Mouse (Mus musculus): Measurements from ENCODE around the gene Ajm1. TPM values are rescaled to one million over a fixed set of nuclear protein-coding genes. Genes with fewer than 3 reads are reported as not detected.

Ajm1 gene
- polyA plus RNA-seq, 1 experiment: 0.11 TPM

DNA sequence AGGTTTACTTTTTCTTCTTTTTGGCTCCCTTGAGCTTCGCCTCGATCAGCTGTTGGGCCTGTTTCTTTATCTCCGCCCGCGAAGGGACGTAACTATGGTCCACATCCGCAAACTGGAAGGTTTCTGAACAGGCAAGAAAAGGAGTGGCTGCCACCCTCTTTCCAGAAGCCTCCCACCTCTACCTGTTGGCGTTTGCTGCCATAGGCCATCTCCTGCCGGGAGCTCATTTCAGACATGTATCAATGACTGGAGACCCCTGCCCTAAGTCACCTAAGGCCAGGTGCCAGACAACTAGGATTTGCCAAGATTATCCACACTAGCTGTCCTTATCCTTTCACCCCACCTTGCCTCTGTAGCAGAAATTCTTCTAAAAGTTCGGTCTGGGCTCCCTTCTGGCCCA, 27.1 kb upstream of the Ajm1 start:
- TF ChIP-seq POLR2A (IDR thresholded peaks at IDR 0.05; ENCODE audit: borderline replicate concordance, low read depth, low read length) (no peak), CTCF (IDR thresholded peaks at IDR 0.05; ENCODE audit: low read depth, low read length) (no peak)
- peak overlapping the region; percentile 90; the same call in 1 of the 2 replicates for H3K4me3 ChIP-seq (ENCODE audit: insufficient read depth, low read length)
- no peak overlapping the region for H3K27ac ChIP-seq (ENCODE audit: insufficient read depth, low read depth, low read length)
- H3K4me1 ChIP-seq (ENCODE audit: control insufficient read depth, insufficient read depth, low read length): peaks cover 14% of the 10 kb centered on the region

DNA sequence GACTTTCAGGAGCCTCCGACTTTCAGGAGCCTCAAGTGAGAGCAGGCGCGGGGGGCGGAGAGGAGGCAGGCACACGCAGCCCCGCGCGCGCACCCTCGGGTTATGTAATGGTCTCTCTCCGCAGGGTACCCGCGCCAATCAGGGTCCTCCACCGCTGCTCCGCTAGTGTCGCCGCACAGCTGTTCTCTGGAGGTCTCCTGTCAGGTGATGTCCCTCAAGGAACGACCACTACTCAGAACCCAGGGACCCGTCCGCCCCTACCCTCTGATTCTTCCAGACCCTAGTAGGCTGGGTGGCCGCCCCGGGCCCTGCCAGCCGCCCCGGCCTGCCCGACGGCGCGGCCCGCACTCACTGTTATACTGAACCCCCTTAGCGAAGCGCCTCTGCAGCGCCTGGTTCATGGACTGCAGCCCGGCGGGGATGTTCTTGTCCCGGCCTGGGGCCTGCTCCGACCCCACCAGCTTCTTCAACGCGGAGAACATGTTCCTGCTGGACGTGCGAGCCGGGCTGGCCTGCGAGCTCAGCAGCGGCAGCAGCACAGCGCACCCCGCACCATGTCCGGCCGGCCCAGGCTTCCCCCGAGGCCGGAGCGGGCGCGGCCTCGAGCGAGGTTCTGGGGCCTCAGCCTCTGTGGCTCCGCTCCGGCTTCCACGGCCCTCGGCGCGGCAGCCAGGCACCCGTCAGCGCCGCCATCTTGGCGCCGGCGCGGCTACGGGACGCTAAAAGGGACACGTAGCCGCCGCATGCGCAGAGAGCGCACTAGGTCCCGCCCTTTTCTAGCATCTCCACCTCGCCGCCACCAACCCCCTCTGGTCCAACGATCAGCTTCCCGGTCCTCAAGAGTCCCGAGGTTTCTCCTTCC, 26.4 kb upstream of the Ajm1 start, which contains the start of gene Rabl6:
Gene Rabl6 (minus strand): TSS at position 761 of the 862 bp plus-strand sequence.
- peaks cover 14% of the 10 kb centered on the region for H3K4me1 ChIP-seq (ENCODE audit: control insufficient read depth, insufficient read depth, low read length)
- peak within 1 kb of the TSS; percentile 90 for H3K4me3 ChIP-seq (ENCODE audit: insufficient read depth, low read length)
- no peak for TF ChIP-seq POLR2A (IDR thresholded peaks at IDR 0.05; ENCODE audit: borderline replicate concordance, low read depth, low read length)
- no peak for TF ChIP-seq CTCF (IDR thresholded peaks at IDR 0.05; ENCODE audit: low read depth, low read length)
- peak within 1 kb of the TSS; percentile 53 for H3K27ac ChIP-seq (ENCODE audit: insufficient read depth, low read depth, low read length)

DNA sequence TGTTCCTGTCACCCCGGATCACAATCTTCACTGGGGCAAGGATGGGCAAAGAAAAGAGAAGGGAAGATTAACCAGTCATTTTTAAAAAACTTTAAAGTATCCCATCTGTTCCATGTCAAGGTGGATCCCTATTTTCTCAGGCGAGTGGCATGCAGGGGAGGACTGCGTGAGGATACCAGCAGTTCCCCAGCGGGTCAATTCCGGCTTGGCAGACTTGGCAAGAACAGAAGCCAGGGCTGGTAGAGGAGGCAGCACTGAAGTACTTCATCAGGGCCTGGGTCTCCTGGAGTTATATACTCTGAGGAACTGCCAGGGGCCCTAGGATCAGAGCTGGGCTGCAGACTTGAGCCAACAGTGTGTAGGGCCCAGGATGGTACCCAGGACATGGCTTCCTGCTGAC, 21.0 kb upstream of the Ajm1 start:
- Histone ChIP-seq H3K4me1 (ENCODE audit: control insufficient read depth, insufficient read depth, low read length) (peaks cover 9% of the 10 kb centered on the region), H3K4me3 (ENCODE audit: insufficient read depth, low read length) (no peak overlapping the region), H3K27ac (ENCODE audit: insufficient read depth, low read depth, low read length) (no peak overlapping the region)
- no peak for TF ChIP-seq POLR2A (IDR thresholded peaks at IDR 0.05; ENCODE audit: borderline replicate concordance, low read depth, low read length)
- no peak for TF ChIP-seq CTCF (IDR thresholded peaks at IDR 0.05; ENCODE audit: low read depth, low read length)

DNA sequence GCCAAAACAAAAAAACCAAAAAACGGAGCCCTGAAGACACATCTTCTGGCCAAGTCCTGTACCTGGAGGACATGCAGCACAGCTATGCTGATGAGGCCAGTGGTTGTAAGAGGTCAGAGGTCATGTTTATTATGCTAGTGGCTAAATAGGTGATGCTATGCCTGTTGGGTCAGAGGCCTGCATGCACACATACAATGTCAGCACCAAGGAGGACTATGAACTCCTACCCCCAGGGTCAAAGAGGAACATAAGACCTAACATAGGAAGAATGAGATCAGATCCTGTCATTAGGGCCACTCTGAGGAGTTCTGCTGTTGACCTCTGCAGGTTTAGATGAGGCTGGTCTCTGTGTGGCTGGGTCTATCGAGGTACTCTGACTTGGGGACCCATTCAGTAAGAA, 18.5 kb upstream of the Ajm1 start:
- TF ChIP-seq POLR2A (IDR thresholded peaks at IDR 0.05; ENCODE audit: borderline replicate concordance, low read depth, low read length) (no peak), CTCF (IDR thresholded peaks at IDR 0.05; ENCODE audit: low read depth, low read length) (no peak)
- Histone ChIP-seq H3K4me1 (ENCODE audit: control insufficient read depth, insufficient read depth, low read length) (no peaks in the 10 kb centered on the region), H3K27ac (ENCODE audit: insufficient read depth, low read depth, low read length) (no peak overlapping the region), H3K4me3 (ENCODE audit: insufficient read depth, low read length) (no peak overlapping the region)

DNA sequence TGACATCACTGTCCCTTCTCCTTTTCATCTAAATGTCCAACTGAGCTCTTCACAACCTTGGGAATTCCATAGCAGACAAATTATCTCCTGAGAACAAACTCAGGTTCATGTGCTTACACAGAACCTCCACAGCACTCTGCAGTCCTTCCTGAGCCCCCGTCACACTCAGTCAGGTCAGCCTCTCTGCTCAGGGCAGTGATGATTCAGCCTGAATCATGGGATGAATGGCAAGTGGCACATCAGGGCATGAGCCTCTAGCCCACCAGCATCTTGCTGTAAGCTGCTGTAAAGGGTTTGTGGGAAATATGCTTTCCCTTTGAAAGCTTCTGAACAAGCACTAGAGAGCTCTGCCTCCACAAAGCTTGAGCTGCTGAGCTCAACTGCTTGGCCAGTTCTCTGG, 17.2 kb upstream of the Ajm1 start:
- Histone ChIP-seq H3K27ac (ENCODE audit: insufficient read depth, low read depth, low read length) (no peak overlapping the region), H3K4me3 (ENCODE audit: insufficient read depth, low read length) (no peak overlapping the region), H3K4me1 (ENCODE audit: control insufficient read depth, insufficient read depth, low read length) (no peaks in the 10 kb centered on the region)
- no peak for TF ChIP-seq POLR2A (IDR thresholded peaks at IDR 0.05; ENCODE audit: borderline replicate concordance, low read depth, low read length)
- no peak for TF ChIP-seq CTCF (IDR thresholded peaks at IDR 0.05; ENCODE audit: low read depth, low read length)

DNA sequence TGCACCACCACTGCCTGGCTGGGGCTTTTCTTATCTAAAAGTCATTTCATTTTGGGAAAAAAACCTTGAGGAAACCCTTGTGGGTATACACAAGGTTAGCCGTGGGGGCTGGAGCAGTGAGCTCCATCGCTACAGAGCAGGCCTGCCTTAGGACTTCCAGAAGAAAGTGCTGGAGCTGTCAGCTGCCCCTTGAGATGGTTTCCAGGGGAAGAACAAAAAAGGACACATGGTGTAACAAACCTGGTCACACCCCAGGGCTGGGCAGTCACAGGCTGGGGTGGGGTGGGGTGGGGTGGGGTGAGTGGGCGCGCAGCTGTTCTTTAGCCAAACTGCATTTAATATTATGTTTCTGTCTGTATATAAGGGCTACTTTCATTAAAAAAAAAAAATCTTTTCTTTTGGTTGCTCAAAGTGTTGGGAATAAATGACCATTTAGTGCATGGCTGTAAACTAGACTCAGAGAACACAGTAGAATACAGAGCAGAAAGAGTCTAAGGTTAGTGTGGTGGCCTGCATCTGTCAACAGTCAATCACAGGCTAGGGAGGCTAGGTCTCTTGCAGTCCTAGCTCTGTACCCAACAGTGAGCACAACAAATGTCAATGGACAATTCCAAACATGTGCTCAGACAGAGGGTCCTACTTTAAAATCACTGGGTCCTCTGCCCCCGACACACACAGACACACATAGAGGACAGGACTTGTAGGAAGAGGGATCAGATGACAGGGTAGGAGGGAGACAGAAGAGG, 15.4 kb upstream of the Ajm1 start:
- TF ChIP-seq CTCF (IDR thresholded peaks at IDR 0.05; ENCODE audit: low read depth, low read length) (no peak), POLR2A (IDR thresholded peaks at IDR 0.05; ENCODE audit: borderline replicate concordance, low read depth, low read length) (no peak)
- Histone ChIP-seq H3K27ac (ENCODE audit: insufficient read depth, low read depth, low read length) (no peak overlapping the region), H3K4me3 (ENCODE audit: insufficient read depth, low read length) (no peak overlapping the region), H3K4me1 (ENCODE audit: control insufficient read depth, insufficient read depth, low read length) (no peaks in the 10 kb centered on the region)

DNA sequence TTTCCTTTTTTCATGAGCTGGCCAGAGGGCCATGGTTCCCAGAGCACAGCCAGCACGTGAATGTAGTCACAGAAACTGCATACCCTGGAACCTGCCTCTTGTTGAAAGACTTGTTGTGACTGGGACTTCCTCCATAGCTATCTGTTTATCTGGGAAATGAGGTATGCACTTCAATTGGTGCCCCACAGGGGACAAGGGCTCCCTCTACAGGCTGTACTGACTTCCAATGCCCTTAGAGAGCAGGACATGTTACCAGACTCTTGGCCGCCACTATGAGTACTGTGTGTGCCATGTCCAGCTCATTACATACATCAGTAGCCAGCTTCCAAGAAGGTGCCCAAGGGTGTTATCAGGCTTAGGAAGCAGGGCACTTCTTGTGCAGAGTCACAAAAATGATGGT, 10.3 kb upstream of the Ajm1 start:
- peaks cover 24% of the 10 kb centered on the region for H3K4me1 ChIP-seq (ENCODE audit: control insufficient read depth, insufficient read depth, low read length)
- H3K27ac ChIP-seq (ENCODE audit: insufficient read depth, low read depth, low read length): no peak overlapping the region
- no peak for TF ChIP-seq POLR2A (IDR thresholded peaks at IDR 0.05; ENCODE audit: borderline replicate concordance, low read depth, low read length)
- peak; percentile 41; the same call in 1 of the 2 replicates for TF ChIP-seq CTCF (IDR thresholded peaks at IDR 0.05; ENCODE audit: low read depth, low read length)
- H3K4me3 ChIP-seq (ENCODE audit: insufficient read depth, low read length): no peak overlapping the region

DNA sequence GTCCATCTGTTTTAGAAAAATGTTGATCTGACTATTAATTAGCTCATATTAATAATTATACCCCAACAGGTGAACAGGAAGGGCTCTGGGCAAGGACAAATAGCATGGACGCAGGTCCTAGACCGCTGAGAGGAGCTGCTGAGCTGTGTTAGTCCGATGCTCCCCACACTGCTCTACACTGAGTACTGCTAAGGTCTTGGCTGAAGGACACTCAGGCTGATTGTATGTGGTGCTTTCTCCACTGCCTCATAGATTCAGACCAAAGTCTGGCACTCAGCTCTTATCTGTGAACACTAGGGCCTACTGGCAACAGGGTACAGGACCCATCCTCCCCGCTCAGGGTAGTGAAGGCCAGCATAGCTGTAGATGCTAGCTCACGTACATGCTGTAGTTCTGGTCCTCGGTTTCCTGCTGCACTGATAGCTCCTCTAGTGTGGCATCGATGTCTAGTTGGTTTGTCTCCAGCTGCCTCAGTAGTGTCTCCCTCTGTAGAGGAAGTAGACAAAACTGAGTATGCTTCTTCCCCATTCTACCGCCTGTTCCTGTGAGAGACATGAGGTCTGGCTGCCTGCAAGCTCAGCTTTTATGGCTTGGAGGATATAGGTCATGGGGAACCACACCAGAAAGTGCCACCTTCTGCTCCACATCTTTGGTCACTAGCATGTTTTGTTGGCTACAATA, 6.8 kb upstream of the Ajm1 start:
- H3K27ac ChIP-seq (ENCODE audit: insufficient read depth, low read depth, low read length): peak overlapping the region; percentile 83
- peaks cover 24% of the 10 kb centered on the region for H3K4me1 ChIP-seq (ENCODE audit: control insufficient read depth, insufficient read depth, low read length)
- TF ChIP-seq POLR2A (IDR thresholded peaks at IDR 0.05; ENCODE audit: borderline replicate concordance, low read depth, low read length): no peak
- TF ChIP-seq CTCF (IDR thresholded peaks at IDR 0.05; ENCODE audit: low read depth, low read length): no peak
- H3K4me3 ChIP-seq (ENCODE audit: insufficient read depth, low read length): no peak overlapping the region

DNA sequence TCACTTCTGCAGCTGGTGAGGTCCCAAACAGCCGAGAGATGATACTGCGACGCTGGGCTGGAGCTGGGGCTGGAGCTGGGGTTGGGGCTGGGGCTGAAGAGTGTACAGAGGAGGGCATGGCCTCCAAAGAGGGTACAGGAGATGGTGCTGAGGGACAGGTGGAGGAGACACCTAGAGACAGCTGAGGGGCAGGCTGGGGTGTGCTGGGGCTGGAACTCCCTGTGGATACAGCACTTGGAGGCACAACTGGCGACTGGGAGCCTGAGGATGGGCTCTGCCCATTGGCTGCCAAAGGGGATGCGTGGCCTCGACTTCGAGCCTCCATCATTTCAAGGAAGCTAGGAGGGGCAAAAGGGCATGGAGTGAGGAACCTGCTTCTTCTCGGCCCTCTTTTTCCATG, 5.7 kb upstream of the Ajm1 start:
- H3K27ac ChIP-seq (ENCODE audit: insufficient read depth, low read depth, low read length): no peak overlapping the region
- peaks cover 32% of the 10 kb centered on the region for H3K4me1 ChIP-seq (ENCODE audit: control insufficient read depth, insufficient read depth, low read length)
- TF ChIP-seq POLR2A (IDR thresholded peaks at IDR 0.05; ENCODE audit: borderline replicate concordance, low read depth, low read length): no peak
- no peak for TF ChIP-seq CTCF (IDR thresholded peaks at IDR 0.05; ENCODE audit: low read depth, low read length)
- H3K4me3 ChIP-seq (ENCODE audit: insufficient read depth, low read length): no peak overlapping the region

Data from bone marrow macrophage, adult 2 months (primary cell).